Mouse (Mus musculus) kidney, adult 18-20 months (tissue): Measurements from ENCODE around the gene Rps6ka3.

ENCODE experiments used
- DNase-seq: peaks from one replicate; pipeline ENCODE4 v3.0.0; 2021

Gene Rps6ka3

GRCm38 (mm10) chrX:159210007-159210406 is at the start of gene Rps6ka3:
Rps6ka3 (plus strand) TSS chrX:159210307.
- no peak for DNase-seq

- no peak for DNase-seq
Measured at GRCm38 (mm10) chrX:159169200-159169599, 40.9 kb upstream of the Rps6ka3 start.

DNA sequence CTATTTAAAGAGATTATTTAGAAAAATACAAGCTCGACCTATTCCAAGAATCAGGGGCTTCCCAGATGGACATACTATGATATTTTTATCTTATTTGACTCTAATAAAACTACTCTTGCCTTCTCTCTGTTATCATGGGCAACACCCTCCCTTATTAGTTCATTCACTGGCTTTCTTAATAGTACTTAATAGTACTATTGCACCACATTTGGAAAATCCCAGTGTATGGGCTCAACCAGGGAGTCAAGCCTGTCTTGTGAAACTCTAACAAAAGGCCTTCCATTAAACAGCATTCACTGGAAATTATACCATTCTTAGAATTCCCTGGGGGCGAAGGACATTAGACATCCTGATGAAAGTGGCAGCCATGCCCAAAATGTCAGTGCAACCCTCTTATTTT is 38.5 kb upstream of the Rps6ka3 start:
- no peak for DNase-seq

GRCm38 (mm10) chrX:159191581-159191980 is 18.5 kb upstream of the Rps6ka3 start:
- DNase-seq: no peak

GRCm38 (mm10) chrX:159199495-159199894 is 10.6 kb upstream of the Rps6ka3 start:
- DNase-seq: no peak

GRCm38 (mm10) chrX:159200101-159200500 is 10.0 kb upstream of the Rps6ka3 start:
- DNase-seq: no peak

DNA sequence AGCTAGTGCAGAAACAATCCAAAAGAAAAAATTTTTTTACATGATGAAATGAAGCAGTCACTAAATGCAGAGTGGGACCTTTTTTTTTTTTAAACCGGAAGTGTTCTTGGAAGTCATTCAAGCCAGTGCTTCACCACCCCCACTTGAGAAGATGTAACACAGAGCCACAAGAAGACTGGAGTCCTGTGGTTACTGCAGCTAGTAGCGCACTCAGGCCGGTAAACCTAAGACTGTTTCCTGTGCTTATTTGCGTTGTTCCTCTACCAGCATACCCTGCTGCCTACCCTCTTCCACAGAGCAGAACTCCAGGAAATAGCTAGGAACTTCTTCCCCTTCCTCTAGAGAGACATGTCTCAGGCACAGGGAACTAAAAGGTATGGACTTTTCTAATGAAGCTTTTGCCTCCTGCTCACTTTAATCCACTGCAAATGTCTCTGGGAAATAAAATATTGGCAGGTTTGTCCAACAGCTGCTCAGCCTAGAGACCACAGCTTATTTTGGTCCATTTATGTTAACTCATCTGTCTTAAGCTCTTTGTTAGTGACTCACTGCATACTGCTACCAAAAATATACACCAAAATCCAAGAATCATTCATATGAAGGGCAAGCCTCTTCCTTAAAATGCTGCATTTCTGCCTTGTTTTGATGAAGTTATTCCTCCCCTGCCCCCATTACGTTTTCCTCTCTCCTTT is 931 bp downstream of the Rps6ka3 start:
- no peak for DNase-seq

GRCm38 (mm10) chrX:159215253-159215652 is 5.1 kb downstream of the Rps6ka3 start:
- no peak for DNase-seq

- no peak for DNase-seq
Measured at GRCm38 (mm10) chrX:159222474-159222873, 12.4 kb downstream of the Rps6ka3 start.

DNA sequence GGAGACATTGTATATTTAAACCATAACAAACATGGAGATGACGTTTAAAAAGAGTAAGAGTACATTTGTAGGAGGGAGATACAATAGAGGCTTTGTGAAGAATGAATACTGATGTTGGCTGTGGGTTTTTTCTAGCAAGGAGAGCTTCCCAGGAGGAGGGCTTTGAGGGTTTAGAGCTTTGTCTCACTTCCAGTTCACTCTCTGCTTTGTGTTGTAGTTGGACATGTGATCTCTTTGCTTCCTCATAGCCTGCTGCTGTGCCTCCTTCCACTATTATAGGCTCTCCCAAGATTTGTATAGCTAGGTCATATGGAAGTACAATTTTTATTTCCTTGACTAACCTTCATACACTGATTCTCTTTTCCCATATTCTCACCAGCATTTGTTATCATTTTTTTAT is 27.2 kb downstream of the Rps6ka3 start:
- no peak for DNase-seq

DNA sequence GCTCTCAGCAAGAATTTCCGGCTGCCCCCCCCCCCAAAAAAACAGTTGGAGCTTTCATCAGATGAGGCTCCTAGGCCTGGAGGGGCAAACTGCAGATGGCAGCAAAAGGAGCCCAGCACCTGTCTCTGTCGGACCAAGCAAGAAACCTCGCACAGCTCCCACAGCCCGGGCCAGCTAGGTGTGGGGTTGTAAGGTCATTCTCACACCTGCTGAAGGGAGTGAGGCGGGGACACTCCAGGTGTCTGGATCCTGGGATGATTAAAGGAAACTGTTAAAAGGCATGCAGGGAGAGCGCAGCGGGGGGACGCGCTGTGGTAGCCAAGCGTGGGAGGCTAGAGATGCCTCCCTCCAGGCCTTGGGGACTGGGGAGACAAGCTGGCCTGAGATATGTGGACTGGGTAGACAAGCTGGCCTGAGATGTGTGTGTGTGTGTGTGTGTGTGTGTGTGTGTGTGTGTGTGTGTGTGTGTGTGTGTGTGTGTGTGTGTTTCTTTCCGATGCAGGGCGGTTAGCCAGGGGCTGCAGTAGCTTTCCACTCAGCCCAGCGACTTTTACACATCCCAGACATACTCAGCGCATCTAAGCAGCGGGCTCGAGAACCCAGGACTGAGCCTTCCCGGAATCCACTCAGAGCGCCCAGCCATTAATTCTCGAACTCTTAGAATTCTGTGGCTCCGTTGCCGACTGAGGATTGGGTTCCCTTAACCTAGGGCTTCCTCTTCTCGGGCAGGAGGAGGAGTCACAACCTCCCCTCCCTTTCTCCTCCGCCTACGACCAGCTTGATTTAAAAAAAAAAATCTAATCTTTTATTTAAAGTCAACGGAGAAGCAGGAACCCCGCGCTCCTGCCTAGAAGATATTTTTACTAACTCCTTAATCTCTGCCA is 44.1 kb downstream of the Rps6ka3 start:
- peak; percentile 56 for DNase-seq

DNA sequence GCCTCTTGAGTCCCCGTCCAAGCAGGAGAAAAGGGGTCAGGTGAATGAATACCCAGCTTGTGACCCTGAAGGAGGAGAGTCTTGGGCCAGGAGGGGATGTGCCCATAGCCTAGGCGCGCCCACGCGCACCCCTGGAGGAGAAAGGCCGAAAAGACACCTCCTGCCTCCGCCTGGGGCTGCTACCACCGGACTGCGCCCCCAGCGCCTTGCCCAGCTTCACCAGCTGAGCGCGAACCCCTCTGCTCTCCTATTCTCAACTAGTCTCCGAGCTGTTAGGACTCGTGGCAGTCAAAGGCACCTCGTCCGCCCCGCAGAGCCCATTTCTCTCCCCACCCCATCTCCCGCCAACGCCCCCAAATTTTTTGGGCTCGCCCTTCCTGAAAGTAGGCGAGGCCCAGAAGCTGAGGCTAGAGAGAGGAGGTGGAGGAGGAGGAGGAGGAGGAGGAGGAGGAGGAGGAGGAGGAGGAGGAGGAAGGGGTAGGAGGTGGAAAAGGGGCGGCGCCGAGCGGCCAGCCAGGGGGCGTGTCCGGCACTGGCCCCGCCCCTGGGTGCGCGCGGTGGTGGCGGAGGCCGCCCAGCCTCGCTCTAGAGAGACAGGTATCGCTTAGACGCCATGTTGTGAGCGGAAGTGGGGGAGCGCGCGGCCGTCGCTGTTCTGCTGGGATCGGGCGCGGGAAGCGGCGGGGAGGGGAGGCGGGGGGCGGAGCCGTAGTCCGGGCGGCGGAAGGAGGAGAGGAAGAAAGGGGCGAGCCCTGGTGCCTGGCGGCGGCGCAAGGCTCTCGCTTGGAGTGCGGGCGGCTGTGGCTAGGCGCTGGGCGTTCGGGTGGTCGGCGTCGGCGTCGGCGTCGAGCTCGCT is 45.2 kb downstream of the Rps6ka3 start:
- DNase-seq: peak; percentile 84

DNA sequence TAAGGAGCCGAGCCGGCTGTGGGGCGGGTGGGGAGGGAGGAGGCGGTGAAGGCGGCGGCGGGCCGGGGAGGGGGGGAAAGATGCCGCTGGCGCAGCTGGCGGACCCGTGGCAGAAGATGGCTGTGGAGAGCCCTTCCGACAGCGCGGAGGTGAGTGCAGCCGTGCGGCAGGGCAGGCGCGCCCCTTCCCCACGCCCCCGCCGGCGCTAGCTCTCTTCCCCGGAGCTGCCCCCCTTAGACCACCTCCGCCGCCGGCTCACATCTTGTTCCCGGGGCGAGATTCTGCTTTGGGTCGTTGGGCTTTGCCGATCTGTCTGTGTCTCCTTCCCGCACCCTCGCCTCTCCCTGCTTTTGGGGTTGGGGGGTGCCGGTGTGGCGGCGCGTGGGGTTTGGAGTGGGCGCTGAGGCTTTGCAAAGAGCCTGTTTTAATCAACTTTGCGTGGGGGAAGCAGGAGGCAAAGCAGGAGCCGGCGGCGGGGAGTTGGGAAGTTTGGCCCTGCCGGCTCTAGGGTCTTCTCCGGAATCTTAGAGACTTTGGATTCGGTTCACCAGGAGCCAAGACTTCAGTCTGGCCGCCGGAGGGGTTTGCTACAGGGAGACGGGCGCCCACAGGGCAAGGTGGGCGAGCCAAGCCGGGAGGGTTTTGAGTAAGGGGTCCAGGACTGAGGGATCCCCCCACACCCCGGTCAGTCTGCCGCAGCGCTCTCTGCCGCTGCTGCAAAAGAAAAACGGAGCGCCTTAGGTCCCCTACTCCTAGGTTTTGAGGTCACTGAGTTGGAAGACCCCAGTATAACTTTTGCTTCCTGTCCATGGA is 46.1 kb downstream of the Rps6ka3 start:
- DNase-seq: peak; percentile 19

DNA sequence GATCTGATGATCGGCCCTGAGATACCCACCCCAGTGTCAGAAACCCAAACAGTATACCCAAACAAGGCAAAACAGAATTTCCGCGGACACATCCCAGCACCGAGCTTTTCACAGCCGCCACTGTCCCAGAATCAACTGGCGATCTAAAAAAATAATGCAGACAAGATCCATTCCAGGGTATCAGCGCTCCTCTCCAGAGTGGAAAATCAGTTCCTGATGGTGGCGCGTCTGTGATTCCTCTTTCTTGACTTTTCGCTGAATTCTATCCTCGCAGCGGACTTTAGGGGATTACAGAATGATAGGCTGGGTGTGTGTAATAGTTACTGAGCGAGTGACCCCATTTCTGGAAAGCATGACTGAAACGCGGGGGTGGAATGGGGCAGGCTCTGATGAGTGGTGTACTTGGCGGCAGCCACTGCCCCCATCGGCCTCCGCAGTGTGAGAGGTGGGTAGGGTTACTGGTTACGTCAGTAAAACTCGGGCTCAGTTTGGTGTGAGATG is 46.9 kb downstream of the Rps6ka3 start:
- DNase-seq: peak; percentile 32

DNA sequence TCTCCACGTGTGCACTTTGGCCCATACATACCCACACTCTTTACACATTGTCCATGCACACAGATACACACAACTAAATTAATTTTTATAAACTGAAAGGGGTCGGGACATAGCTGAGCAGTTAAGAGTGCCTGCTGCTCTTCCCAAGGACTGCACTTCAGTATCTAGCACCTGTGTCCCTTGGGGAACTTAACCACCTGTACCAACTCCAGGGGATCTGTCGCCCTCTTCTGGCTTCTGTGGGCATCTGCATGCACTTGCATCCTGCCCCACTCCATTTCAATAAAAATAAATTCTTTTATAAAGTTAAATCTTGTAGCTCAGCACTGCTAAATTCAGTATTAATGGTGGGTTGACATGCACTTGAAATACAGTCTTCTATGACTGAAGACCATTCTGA is 54.6 kb downstream of the Rps6ka3 start:
- DNase-seq: no peak

DNA sequence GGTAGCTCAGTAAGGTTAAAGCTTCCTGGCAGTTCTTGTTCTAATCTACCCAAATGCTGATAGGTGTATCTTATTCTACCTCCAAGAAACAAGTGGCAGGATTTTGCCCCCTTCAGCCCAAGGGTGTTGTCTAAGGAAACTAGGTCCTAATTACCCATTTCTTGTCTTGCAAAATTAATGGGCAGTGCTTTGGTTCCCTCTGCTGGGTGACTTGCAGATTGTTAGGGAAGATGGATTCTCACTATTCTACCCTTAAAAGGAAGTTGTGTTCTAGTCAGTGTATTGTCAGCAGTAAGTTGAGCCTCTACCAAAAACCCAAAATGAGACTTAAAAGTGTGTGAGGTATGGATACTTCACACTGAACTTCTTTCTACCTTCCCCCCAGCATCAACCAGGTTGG is 59.0 kb downstream of the Rps6ka3 start:
- DNase-seq: peak; percentile 26

GRCm38 (mm10) chrX:159286765-159287164 is 76.7 kb downstream of the Rps6ka3 start:
- DNase-seq: no peak

- DNase-seq: no peak
Measured at GRCm38 (mm10) chrX:159295879-159296278, 85.8 kb downstream of the Rps6ka3 start.

GRCm38 (mm10) chrX:159302349-159303311 is 92.5 kb downstream of the Rps6ka3 start:
- no peak for DNase-seq

GRCm38 (mm10) chrX:159315293-159315692 is 105.2 kb downstream of the Rps6ka3 start:
- no peak for DNase-seq

DNA sequence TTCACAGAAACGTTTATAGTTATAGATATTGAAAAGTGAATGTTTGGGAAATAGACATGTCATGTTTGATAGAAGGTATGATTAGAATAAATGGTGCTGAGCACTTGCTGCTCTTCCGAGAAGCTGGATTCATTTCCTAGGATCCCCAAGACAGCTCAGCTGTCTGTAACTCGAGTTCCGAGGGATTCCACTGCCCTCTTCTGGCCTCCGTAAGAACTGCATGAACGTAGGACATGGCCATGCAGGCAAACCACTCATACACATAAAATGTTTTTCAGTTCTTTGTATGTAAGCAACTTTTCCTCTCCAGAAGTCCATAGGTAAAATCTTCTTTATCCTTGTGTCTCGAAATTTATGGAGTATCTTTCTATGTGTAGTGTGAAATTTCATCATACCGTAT is 111.2 kb downstream of the Rps6ka3 start:
- peak; percentile 73 for DNase-seq
